ENCODE assay signal across 10 mouse cellular contexts in genomic region chr6:86583601-86584215, GRCm38 (mm10). TPM values are rescaled to one million over a fixed set of nuclear protein-coding genes. Genes with fewer than 3 reads are reported as not detected.
A peak's percentile ranks its signal among the peaks of the same experiment; 100 is the strongest.
DNase-seq lines count a peak whose midpoint lies in the region; ATAC-seq and TF ChIP-seq lines count a peak whose summit lies in the region.
"Had no signal": no experiment of that assay in that cellular context is flagged by ENCODE, and none has a peak within 500 bp of the region (broad histone marks: within the 10 kb centered on the region; RNA-seq: fewer than 3 reads in every experiment).

No protein-coding gene starts in this region.

- no peaks in the 10 kb centered on the region for H3K27me3 ChIP-seq in forebrain, postnatal 0 days (ENCODE audit: insufficient read depth, low read length)
- H3K27me3 ChIP-seq in midbrain, embryonic 16.5 days (ENCODE audit: control insufficient read depth, insufficient read depth, low read depth, low read length), result no peaks in the 10 kb centered on the region
- H3K27me3 ChIP-seq in kidney, embryonic 16.5 days (ENCODE audit: insufficient read depth, low read length), result no peaks in the 10 kb centered on the region

- no peak for DNase-seq in left cerebral cortex, adult 2 months (ENCODE audit: extremely low spot score in 1 of 2, low spot score in 2 of 2)
- no peak for DNase-seq in left cerebral cortex, postnatal 4 days
- DNase-seq in T-cell, adult 2 months (ENCODE audit: low spot score), result peak; percentile 37
- DNase-seq in forebrain, postnatal 0 days, result no peak
- no peak for DNase-seq in retina, postnatal 1 day
- DNase-seq in adrenal gland, adult (ENCODE audit: inconsistent age in 2 of 2, low spot score in 1 of 2), result no peak
- DNase-seq: right cerebral cortex, adult 18-20 months had no signal

- intact Hi-C loops in left cerebral cortex, adult 2 months (cut with DNase I), result loop anchor here (2.0 kb wide), 3 partner anchors 41 to 111 kb away; partner anchors contain the start of gene Mxd1
- intact Hi-C loops in left cerebral cortex, postnatal 4 days (cut with DNase I), result no loop called here

- no peaks in the 10 kb centered on the region for H3K36me3 ChIP-seq in forebrain, postnatal 0 days (ENCODE audit: insufficient read depth)
- no peaks in the 10 kb centered on the region for H3K36me3 ChIP-seq in midbrain, embryonic 16.5 days (ENCODE audit: control insufficient read depth, insufficient read depth, low read length)
- no peaks in the 10 kb centered on the region for H3K36me3 ChIP-seq in kidney, embryonic 16.5 days (ENCODE audit: insufficient read depth, low read length)
- H3K36me3 ChIP-seq: liver, embryonic 15.5 days had no signal

- H3K4me2 ChIP-seq in forebrain, postnatal 0 days (ENCODE audit: low read depth), result no peak overlapping the region
- no peak overlapping the region for H3K4me2 ChIP-seq in midbrain, embryonic 16.5 days (ENCODE audit: low read length)
- H3K4me2 ChIP-seq in kidney, embryonic 16.5 days (replicated peaks; ENCODE audit: low read depth, low read length), result no peak overlapping the region

- no peak for ATAC-seq in forebrain, postnatal 0 days
- ATAC-seq in midbrain, embryonic 16.5 days, result no peak
- ATAC-seq in kidney, embryonic 16.5 days (ENCODE audit: low FRiP score, low TSS enrichment), result no peak

- peaks cover 11% of the 10 kb centered on the region; the same call in 1 of the 2 replicates for H3K4me1 ChIP-seq in forebrain, postnatal 0 days (ENCODE audit: insufficient read depth)
- peaks cover 19% of the 10 kb centered on the region for H3K4me1 ChIP-seq in midbrain, embryonic 16.5 days (ENCODE audit: control insufficient read depth, insufficient read depth, low read length)
- peaks cover 23% of the 10 kb centered on the region for H3K4me1 ChIP-seq in kidney, embryonic 16.5 days (ENCODE audit: insufficient read depth, low read length)

- WGBS in forebrain, postnatal 0 days, result 91% methylated on average over 8 of the region's 8 CpGs
- 90% methylated on average over 8 of the region's 8 CpGs for WGBS in midbrain, embryonic 16.5 days
- WGBS in kidney, embryonic 16.5 days, result 86% methylated on average over 8 of the region's 8 CpGs

- no peak overlapping the region for H3K9ac ChIP-seq in forebrain, postnatal 0 days
- H3K9ac ChIP-seq in midbrain, embryonic 16.5 days (ENCODE audit: low read depth, low read length), result peak overlapping the region; percentile 70; the same call in 1 of the 2 replicates
- H3K9ac ChIP-seq in kidney, embryonic 16.5 days (replicated peaks; ENCODE audit: low read length), result no peak overlapping the region
- H3K9ac ChIP-seq: liver, embryonic 15.5 days had no signal

- peak overlapping the region; percentile 97 for H3K27ac ChIP-seq in left cerebral cortex, adult 2 months
- H3K27ac ChIP-seq in forebrain, postnatal 0 days (ENCODE audit: low read depth, low read length), result peak overlapping the region; percentile 91
- peak overlapping the region; percentile 92 for H3K27ac ChIP-seq in midbrain, embryonic 16.5 days (ENCODE audit: low read length)
- no peak overlapping the region for H3K27ac ChIP-seq in kidney, embryonic 16.5 days (ENCODE audit: low read length)

- no peaks in the 10 kb centered on the region for H3K9me3 ChIP-seq in forebrain, postnatal 0 days (ENCODE audit: low read length)
- no peaks in the 10 kb centered on the region for H3K9me3 ChIP-seq in midbrain, embryonic 16.5 days (replicated peaks; ENCODE audit: control insufficient read depth, low read length, poor library complexity, severe bottlenecking)
- H3K9me3 ChIP-seq in kidney, embryonic 16.5 days (ENCODE audit: low read length), result no peaks in the 10 kb centered on the region
- H3K9me3 ChIP-seq: liver, embryonic 15.5 days had no signal

- no peak for TF ChIP-seq CTCF in left cerebral cortex, adult 2 months (IDR thresholded peaks at IDR 0.05)
- TF ChIP-seq CTCF in forebrain, postnatal 0 days (IDR thresholded peaks at IDR 0.05; ENCODE audit: low read depth), result no peak

- H3K4me3 ChIP-seq in left cerebral cortex, adult 2 months, result no peak overlapping the region
- no peak overlapping the region for H3K4me3 ChIP-seq in forebrain, postnatal 0 days (ENCODE audit: low read depth, low read length)
- no peak overlapping the region for H3K4me3 ChIP-seq in midbrain, embryonic 16.5 days (ENCODE audit: low read depth, low read length)
- H3K4me3 ChIP-seq in kidney, embryonic 16.5 days (ENCODE audit: low read length), result no peak overlapping the region
- H3K4me3 ChIP-seq: liver, embryonic 15.5 days had no signal

RNA-seq across cellular contexts. Expression of gene Asprv1, which starts 44.3 kb away (rescaled TPM):
- total RNA-seq in left cerebral cortex, adult 2 months (2021), result 1 to 10 TPM; 1.8 to 2.5 TPM
- total RNA-seq in left cerebral cortex, postnatal 4 days (2021), result 1 to 10 TPM; 1.1 to 1.7 TPM
- total RNA-seq in forebrain, postnatal 0 days (2014; rRNA removed), result 1.8 and 3.2 TPM in 2 replicates
- 1.6 TPM in 2 replicates for polyA plus RNA-seq in forebrain, postnatal 0 days (2015; fragmentation: Nextera tagmentation; extraction: Ambion mirVana)
- 0.45 and 0.62 TPM in 2 replicates for polyA plus RNA-seq in midbrain, embryonic 16.5 days (2015; fragmentation: Nextera tagmentation; extraction: Ambion mirVana)
- 0.89 and 0.99 TPM in 2 replicates for polyA plus RNA-seq in kidney, embryonic 16.5 days (2015; fragmentation: Nextera tagmentation; extraction: Ambion mirVana)

RNA-seq across cellular contexts. Expression of gene Pcbp1, which starts 57.6 kb away (rescaled TPM):
- 100 to 1,000 TPM; 174 to 176 TPM for total RNA-seq in left cerebral cortex, adult 2 months (2021)
- 100 to 1,000 TPM; 206 to 208 TPM for total RNA-seq in left cerebral cortex, postnatal 4 days (2021)
- 45.7 and 49.3 TPM in 2 replicates for total RNA-seq in forebrain, postnatal 0 days (2014; rRNA removed)
- polyA plus RNA-seq in forebrain, postnatal 0 days (2015; fragmentation: Nextera tagmentation; extraction: Ambion mirVana), result 340 and 351 TPM in 2 replicates
- polyA plus RNA-seq in midbrain, embryonic 16.5 days (2015; fragmentation: Nextera tagmentation; extraction: Ambion mirVana), result 190 and 269 TPM in 2 replicates
- 195 and 234 TPM in 2 replicates for polyA plus RNA-seq in kidney, embryonic 16.5 days (2015; fragmentation: Nextera tagmentation; extraction: Ambion mirVana)
